Mouse (Mus musculus): ENCODE measurements around the gene Rgs6.

The Rgs6 gene

DNA sequence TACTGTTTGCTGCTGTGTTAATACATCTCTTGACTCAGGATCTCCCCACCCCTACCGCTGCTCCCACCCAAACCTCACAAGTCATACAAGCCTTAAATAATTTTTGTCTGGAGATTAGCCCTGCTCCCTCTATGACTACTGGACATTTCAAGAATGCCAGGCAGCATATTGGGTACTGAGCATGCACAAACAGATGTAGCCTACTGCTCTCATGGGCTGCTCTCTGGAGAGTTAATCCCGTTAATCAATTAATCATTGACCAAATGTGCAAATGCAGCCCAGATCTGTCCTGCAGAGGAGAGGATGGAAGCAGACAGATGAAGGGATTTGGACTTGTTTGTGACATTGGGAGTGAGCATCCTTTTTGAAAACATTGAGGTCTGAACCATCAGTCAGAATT lies at the start of gene Rgs6:
TSS of gene Rgs6 (plus strand) at position 276 of the 400 bp plus-strand sequence.
- no peak for DNase-seq (ENCODE audit: low read depth)

DNA sequence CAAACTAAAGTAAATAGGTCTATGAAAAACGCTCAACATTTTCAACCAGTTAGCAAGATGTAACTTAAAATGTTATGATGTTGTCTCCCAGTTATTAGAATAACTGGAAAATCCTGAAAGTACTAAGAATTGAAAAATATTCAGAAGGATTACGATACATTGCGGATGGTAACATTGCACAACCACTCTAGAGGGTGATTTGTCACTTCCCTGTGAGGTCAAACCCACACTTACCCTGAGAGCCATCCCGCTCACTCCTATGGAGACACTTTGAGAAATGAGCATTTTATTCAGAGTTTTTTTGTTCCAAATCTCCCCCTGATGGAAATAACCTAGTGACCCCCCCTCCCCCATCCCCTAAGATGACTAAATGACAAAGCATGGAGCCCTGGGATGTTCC lies 41.0 kb upstream of the Rgs6 start:
- no peak for DNase-seq (ENCODE audit: low read depth)

DNA sequence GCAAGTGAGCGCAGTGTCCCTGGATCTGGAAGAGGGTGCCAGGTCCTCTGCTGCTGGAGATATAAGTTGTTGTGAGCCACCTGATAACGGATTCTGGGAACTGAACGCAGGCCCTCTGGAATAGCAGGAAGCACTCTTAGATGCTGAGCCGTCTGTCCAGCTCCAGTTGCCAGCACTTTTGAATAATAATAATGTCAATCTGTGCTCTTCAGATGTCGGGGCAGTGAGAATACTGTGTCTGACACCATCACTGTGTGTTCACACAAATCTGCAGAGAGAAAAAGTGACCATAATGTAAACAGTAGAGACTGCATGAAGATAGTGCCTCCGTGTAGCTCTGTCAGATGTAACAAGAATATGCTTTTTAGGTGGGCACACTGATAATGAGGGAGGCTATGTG lies 38.9 kb upstream of the Rgs6 start:
- no peak for DNase-seq (ENCODE audit: low read depth)

DNA sequence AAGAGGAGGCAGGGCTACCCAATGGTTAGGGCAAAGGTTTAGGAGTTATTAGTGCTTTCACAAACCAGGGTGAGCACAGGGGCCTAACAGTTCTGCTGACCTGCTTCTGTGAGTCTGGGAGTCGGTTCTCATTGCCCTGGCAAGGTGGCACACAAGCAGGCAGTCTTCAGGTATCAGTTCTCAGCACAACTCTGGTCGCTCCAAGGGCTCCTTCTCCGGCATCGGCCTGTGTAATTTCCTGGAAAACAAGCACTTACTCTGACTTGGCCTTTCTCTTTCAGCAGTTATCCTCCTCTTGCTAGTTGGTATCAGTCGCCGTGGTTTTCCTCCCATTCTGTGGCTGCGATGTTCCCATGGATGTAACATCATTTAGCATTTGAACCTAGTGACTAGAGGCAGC lies 38.0 kb upstream of the Rgs6 start:
- DNase-seq (ENCODE audit: low read depth), result no peak

DNA sequence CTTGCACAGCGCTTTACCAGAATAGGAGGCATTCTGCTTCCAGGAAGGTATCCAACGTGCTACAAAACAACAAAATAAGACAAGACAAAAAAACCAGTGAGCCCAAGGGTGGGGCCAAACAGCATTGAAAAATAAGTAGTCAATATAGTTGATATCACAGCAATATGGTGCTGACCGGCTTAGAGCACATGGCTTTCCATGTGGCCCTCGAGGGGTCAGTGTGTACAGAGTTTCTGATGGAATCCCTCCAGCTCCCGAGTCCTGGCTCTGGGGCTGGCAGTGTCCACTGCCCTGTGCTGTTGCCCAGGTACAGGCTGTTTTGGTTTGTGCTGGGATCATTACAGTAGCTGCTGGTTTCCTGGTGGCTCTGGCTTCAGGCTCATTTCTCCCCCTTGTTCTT lies 35.7 kb upstream of the Rgs6 start:
- no peak for DNase-seq (ENCODE audit: low read depth)

DNA sequence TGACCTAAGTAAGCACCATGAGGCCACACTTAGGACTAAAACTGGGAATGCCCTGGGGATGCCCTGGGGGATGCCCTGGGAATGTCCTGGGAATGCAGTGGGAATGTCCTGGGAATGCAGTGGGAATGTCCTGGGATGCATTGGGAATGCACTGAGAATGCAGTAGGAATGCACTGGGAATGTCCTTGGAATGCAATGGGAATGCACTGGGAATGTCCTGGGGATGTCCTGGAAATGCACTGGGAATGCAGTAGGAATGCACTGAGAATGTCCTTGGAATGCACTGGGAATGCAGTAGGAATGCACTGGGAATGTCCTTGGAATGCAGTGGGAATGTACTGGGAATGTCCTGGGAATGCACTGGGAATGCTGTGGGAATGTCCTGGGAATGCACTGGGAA lies 25.2 kb upstream of the Rgs6 start:
- DNase-seq (ENCODE audit: low read depth), result no peak

DNA sequence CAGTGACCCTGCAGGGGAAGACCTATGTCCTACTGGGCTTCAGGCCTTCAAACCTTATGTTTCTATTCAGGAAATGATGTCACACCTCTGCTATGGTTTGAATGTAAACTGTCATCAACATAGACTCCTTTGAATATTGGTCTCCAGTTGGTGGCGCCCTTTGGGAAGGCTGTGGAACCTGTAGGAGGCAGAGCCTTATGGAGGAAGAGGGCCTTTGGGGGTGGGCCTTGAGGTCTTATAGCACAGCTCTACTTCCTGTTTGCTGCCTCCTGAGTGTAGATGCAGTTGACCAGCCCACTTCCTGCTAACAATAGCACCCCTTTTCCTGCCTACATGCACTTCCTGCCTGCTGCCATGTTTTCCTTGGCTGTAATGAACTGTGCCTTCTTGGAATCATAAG lies 19.7 kb upstream of the Rgs6 start:
- DNase-seq (ENCODE audit: low read depth), result no peak

DNA sequence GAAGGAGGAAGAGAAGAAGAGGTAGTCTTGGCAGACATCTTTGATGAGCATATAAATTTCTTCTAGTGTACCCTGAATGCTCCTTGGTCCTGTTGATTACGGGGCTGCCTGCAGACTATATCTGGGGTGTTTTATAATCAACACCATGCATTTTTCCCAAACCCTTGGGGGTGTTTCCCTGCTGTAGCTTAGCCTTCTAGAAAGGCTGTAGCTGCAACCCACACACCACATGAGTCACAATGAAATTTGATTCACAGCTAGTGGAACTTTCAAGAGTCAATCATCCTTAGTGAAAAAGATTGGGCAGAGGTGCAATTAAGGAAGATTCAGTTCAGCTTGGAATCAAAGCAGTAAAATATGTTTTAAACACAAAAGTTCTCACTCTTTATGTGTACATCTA lies 15.4 kb upstream of the Rgs6 start:
- DNase-seq (ENCODE audit: low read depth), result no peak

DNA sequence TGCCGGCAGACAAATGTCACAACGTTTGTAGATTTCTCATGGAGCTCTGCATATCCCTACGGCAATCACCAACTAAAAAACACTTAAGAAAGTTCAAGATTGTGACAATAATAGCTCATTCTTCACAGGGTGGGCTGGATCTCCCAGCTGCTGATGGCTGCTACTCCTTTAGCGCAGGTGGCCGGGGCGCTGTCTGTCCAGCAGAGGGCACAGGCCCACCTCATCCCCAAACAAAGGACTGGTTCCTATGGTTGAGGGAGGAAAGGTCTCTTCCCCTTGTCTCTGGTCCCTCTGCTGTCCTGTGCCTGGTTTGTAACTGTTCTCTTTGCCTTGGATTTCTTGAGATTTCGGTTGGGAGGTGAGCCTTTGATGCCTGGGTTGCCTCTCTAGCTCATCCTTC lies 1.5 kb upstream of the Rgs6 start:
- no peak for DNase-seq (ENCODE audit: low read depth)

DNA sequence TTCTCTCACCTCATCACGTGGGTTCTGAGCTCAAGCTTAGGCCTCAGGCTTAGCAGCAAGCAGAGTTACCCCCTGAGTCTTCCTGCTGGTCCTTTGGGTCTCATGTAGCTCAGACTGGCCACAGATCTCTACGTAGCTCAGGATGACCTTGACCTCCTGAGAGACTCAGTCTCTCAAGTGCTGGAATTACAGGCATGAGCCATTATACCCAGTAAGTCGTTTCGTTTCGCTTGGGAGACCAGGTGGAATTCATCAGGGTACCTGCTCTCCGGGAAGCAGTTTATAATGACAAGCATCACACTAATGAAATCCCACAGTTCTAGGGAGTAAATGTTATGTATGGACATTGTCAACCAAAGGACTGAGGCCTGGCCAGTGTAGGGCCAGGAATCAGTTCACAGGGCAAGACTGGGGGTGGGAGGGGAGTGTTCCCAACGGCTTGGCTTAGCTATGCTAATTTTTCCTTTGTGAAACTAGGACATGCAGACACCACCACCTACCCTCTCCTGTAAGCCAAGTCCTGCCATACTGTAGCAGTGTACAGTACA lies 670 bp upstream of the Rgs6 start:
- no peak for DNase-seq (ENCODE audit: low read depth)

DNA sequence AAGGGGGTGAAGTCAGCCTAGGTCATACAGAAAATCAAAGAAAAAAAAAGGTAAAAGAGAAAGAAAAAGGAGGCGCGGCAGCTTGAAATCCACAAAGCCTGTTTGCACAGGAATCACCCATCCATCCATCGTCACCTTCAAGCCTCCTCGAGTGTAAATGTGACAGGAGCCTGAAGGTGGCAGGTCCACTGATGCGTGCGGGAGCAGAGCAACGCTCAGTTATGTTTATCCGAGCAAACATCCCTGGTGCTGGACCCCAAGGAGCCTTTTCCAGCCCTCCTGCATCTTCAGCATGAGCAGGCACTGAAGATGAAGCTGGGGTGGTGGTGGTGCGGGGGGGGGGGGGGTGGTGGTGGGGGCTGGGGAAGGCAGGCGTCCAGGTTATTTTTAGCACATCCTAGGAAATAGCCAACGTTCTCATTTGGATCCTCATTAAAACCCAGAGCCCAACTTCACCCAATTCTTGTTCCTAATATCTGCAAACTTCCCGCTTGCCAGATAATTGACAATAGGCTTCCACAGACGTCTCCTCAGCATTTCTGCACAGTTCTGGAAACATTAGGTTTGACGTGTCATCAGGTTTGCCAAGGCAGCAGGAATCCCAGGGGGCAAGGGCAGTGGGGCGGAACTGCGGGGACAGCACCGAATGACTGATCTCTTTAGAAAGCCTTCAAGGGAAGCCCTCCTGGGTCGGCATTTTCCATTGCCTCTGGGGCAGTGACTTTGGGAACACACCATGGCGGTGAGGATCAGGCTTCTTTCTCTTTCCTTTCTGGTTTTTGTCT lies 946 bp downstream of the Rgs6 start:
- DNase-seq (ENCODE audit: low read depth), result no peak

DNA sequence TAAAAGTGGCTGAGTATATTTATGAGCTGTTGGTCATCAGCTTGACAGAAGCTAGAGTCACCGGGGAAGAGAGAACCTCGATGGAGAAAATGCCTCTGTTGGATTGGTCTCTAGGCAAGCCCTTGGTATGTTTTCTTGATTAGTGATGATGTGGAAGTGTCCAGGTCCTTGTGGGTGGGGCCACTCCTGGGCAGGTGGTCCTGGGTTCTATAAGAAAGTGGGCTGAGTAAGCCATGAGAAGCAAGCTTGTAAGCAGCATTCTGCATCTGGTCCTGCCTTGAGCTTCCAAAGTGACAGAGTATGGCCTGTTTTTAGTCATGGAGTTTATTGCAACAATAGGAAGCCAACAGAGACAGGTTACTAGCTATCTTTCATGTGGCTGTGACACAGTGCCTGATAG lies 10.9 kb downstream of the Rgs6 start:
- no peak for DNase-seq (ENCODE audit: low read depth)

DNA sequence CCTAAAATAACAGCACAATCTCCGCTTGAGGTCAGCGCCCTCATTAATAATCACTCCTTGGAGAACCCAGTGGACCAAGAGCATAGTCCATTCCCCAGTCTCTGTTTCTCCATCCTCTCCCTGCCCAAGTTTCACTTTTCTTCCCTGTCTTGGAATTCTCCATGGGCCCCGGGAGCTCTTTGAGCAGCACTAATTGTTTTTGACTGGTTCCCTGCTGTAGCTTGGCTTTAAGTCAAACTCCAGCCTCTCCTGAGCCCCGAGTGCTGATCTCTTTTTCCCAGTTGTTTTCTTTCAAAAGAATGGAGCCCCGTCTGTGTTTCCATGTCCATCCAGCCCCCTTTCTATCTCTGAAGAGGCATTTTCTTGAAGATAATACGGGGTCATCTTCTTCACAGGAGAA lies 12.3 kb downstream of the Rgs6 start:
- no peak for DNase-seq (ENCODE audit: low read depth)

DNA sequence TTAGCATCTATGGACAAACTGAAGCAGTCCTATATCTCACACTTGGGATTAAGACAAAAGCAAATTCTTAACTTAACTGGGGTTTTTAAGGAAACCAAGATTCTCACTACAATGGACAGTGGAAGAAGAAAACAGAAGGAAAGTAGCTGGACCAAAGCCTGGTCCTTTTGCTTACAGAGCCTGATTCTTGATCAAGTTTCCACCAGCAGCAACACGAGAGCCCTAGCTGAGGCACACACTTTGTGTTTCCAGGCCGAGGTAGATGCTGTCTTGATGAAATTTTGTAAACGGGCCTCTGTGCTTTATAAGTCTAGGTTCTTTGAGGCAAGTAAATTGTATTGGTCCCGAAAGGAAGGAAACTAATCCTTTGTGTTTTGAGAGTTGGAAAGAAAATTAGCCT lies 14.7 kb downstream of the Rgs6 start:
- DNase-seq (ENCODE audit: low read depth), result no peak

DNA sequence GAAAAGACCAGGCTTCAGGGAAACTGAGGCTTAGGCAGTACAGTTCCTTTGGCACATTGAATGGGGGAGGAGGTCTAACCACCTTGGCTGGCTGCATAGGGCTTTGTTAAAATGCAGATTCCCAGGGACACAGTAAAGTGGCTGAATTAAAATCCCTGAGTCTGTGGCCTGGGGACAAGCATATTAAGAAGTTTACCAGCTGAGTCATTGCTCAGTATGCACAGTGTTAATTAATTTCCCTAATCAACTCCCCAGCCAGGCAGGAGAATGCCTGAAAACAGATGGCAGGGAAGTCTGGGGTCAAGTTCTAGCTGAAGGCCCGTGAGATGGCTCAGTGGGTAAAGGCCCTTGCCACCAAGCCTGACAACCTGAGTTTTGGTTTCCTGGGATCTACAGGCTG lies 15.2 kb downstream of the Rgs6 start:
- DNase-seq (ENCODE audit: low read depth), result no peak

DNA sequence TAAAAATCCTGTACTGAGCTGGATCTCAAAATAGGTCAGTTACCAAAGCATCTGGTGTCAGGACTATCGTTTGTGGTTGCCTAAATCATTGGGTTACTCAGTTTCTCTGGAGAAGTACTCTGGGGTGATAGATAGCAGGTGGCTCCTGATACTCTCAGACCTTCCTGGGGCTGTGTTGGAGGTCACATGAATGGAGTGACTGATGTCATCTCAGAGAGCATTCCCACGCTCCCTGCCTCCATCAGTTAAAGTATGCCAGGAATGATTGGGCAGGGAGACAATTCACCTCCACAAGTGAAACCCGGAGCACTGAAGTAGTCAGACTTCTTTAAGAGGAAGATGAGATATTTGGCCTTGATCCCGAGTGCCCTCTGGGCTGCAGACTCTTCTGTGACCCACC lies 15.9 kb downstream of the Rgs6 start:
- no peak for DNase-seq (ENCODE audit: low read depth)

DNA sequence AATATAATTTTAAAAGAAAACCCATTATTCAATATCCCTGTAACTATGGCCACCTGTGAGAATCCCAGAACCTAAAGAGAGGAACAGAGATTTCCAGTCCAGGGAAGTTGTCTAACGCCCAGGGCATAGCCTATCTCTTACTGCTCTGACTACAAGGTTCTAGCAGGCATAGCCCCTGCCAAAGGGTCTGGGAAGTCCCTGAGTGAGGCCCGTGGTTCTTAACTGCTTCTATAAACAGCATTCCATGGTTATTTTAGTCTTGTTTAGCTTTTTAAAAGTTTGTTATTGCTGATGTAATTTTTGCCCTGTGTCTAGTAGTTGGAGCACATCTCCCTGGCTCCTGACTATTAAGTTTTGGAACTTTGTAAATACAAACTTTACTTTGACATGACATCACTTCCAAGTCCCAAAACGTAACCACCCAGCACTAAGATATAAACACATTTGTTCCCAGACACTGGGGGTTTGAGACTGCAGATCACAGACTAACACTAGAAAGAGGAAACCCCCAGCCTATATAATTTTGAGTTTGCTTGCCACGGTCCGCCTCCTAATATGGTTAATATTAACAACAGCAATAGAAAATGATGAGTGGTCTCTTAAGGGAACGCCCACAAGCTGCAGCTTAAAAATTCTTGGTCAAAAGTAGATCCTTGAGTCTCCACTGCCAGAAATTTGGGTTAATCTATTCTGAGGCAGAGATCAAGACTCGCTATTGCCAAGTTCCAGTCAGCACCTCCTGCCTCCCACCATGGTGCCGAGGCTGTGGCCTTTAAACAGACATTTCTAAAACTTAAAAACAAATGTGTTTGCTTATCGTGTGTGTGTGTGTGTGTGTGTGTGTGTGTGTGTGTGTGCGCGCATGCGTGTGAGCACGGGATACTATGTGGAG lies 24.9 kb downstream of the Rgs6 start:
- DNase-seq (ENCODE audit: low read depth), result no peak

DNA sequence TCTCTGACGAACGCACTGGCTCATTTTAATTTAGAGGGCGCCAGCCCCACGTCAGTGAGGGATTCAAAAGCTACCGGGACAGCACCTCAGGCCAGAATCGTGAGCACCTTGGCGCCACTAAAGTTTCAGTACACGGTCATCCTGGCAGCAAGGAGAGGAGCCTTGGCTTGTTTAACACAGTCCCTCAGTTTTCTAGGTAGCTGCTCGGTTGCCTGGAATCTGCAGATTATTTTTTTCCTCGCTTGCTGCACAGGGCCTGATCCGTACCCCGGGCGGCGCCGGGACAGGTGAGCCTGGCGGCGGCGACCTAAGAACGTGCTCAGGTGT lies 28.4 kb downstream of the Rgs6 start:
- no peak for DNase-seq (ENCODE audit: low read depth)

DNA sequence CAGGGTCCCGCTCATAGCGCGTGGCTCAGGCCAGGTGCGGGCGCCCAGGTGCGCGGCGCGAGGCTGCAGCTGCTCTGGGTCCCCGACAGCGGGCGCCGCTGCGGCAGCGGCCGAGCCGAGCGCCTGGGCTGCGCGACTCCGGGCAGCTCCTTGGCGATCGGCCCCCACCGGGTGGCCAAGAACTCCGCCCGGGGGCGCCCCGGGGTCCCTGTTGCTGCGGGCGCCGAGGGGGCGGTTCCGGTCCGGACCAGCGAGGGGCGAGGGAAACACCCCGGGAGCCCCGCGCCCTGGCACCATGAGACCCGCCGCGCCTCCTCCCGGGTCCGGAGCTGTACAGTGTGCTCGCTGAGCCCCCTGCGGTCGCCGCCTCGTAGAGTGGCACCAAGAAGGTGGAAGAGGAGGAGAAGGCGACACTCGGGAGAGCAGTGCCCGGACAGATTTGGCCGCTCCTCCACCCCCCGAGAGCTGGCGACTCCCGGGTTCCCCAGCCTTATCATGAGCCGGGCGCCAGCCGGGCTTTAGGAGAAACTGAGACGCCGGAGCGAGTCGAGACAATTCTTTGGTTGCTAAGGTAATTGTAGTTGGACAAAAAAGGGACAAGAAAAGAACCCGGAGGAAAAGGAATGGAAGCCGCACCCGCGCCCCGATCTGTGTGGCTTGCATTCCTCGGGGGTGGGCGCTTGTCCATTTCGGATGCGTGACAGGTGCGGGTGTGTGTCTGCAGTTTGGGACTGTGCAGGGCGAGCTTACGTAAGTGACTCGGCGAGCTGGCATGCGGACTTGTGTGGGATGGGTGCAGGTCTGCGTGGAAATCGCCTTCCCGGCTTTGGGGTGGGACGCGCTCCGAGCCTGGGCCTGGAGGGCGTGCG lies 29.0 kb downstream of the Rgs6 start:
- DNase-seq (ENCODE audit: low read depth), result no peak

DNA sequence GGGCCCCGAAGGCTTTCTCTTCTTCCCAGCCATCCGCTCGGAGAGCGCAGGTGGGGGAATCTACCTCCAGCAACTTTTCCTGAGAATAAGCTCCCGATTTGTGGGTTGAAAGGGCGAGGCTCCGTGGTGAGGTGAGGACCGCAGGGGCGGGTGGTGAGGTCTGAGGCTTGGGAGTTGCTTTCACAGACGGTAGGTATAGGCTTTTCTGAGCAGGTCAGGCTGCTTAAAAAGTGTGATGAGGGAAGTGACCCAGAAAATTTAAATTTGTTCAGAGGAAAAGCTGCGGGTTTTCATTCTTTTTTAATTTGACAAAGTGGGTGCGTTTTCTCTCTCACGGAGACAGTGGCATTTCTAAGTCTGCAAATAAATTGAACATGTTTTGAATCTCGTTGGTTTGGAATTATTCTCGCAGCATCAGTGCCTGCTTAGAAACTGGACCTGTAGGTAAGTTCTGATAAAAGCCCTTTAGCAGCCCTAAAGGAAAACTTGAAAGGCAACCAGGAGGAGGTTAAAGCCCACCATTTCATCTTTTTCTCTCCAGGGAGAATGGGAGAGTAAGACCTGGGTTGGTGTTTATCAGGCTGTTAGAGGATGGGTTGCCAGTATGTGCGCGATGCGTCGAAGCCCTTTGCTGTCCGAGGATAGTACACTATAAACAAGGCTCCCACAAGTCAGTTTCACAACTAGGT lies 29.7 kb downstream of the Rgs6 start:
- no peak for DNase-seq (ENCODE audit: low read depth)

DNA sequence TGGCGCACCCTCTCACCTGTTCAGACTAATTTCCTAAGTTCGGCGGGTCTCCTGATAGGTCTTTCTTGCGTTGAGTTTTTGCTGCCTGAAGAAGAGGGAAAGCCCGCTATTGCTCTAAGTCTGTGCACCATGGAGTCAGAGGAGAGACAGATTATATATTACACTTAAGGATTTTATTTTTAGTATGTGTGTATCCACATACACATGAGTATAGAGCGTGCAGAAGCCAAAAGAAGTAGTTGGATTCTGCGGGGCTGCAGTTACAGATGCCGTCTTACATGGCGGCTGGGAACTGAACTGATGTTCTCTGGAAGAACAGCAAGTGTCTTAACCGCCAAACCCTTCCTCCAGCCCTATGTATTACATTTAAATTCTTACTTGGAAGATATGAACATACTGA lies 52.3 kb downstream of the Rgs6 start:
- no peak for DNase-seq (ENCODE audit: low read depth)

DNA sequence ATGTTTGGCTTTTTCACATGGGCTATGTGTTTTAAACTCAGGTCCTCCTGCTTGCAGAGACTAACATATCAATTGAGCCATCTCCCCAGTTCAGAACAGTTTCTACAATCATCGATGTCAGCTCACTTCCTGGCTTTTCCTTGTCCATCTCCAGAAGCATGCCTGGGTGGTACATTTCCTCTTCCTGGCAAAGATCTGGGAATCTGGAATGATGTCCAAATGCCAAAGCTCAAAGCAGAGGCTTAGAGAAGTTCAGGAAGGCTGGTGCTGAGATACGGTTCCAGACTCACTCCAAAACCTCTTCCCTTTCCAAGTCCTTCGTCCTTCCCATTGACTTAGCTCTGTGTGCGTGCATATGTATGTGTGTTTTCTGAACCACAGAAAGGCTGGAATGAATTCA lies 59.8 kb downstream of the Rgs6 start:
- DNase-seq (ENCODE audit: low read depth), result no peak
